Mouse (Mus musculus) sigmoid colon, adult 10 weeks (tissue): ENCODE measurements around the gene Cacnb2. TPM values are rescaled to one million over a fixed set of nuclear protein-coding genes. Genes with fewer than 3 reads are reported as not detected.

ENCODE experiments used
- polyA plus RNA-seq: library from polyadenylated mRNA; stranded (reverse); fragments of 350-450 nt; fragmentation: Illumina TruSeq; extraction: RNeasy Lipid Tissue Mini Kit (QIAGEN cat#74804); gene quantifications from one replicate; pipeline ENCODE4 v1.2.3, GENCODE M21; 2014; ENCODE audit warnings: low read depth, low replicate concordance

Gene Cacnb2
- polyA plus RNA-seq = 9.7 TPM

DNA sequence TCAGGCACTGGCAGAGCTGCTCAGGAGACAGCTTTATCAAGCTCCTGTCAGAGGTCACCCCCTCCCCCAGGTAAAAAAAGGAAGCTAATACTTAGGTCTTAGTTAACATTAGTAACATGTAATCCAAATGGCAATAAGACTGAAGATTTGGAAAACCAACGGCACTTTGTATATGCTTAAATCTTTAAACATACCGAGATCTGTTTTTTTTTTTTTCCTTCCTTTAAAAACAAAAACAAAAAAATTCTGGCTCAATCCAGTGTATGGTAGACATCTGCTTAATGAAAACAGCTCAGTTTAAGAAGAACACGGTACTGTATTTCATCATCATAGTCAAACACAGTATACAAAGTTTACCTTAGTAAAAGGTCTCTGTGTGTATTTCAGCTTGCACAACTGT lies at the start of gene Cacnb2:
Gene Cacnb2 (plus strand): TSS at position 301 of the 400 bp plus-strand sequence.

Other genes with a start within 250 kb of the Cacnb2 start
- not detected for gene Slc39a12, start 214.8 kb upstream of the Cacnb2 start, polyA plus RNA-seq